10 mouse cellular contexts compared by ENCODE assay signal in the genomic region with DNA sequence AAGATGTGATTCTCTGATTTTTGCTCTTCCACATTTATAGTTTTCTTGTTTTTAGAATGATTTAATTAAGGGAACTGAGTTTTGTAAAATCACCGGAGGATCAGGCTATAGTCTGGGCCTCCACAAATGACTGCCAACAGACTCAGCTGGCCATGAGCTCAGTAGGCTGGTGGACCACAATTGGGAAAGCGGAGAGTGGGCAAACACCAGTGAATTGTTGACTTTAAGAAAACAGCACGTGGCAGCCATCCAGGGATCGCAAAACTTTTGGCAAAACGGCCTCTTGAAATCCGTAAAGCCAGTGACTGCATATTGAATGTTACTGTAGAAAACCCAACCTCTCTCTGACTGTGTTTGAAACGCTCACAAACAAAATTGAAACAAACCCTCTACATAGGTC.
DNase-seq lines count a peak whose midpoint lies in the region; ATAC-seq lines count a peak whose summit lies in the region.
"Had no signal": no experiment of that assay in that cellular context is flagged by ENCODE, and none has a peak within 500 bp of the region (broad histone marks: within the 10 kb centered on the region; RNA-seq: fewer than 3 reads in every experiment).

No protein-coding gene starts in this region.

- intact Hi-C loops in left cerebral cortex, postnatal 25 days (cut with DNase I), result no loop called here

- no peak overlapping the region for H3K9ac ChIP-seq in liver, embryonic 16.5 days (ENCODE audit: low read depth, low read length)
- H3K9ac ChIP-seq in liver, embryonic 12.5 days, result no peak overlapping the region
- no peak overlapping the region for H3K9ac ChIP-seq in limb, embryonic 13.5 days

- H3K9me3 ChIP-seq in liver, embryonic 16.5 days (replicated peaks; ENCODE audit: control insufficient read depth, low read length), result no peaks in the 10 kb centered on the region
- no peaks in the 10 kb centered on the region for H3K9me3 ChIP-seq in liver, embryonic 12.5 days (replicated peaks)
- no peaks in the 10 kb centered on the region for H3K9me3 ChIP-seq in limb, embryonic 13.5 days

- no peak overlapping the region for H3K27ac ChIP-seq in liver, embryonic 16.5 days (ENCODE audit: low read length)
- no peak overlapping the region for H3K27ac ChIP-seq in liver, embryonic 12.5 days
- H3K27ac ChIP-seq in limb, embryonic 13.5 days, result no peak overlapping the region
- H3K27ac ChIP-seq: stomach, postnatal 0 days had no signal

- WGBS in liver, embryonic 16.5 days (ENCODE audit: insufficient replicate concordance), result 57% methylated on average over 7 of the region's 7 CpGs
- WGBS in liver, embryonic 12.5 days (ENCODE audit: insufficient replicate concordance), result 75% methylated on average over 7 of the region's 7 CpGs
- 31% methylated on average over 7 of the region's 7 CpGs for WGBS in limb, embryonic 13.5 days

- H3K4me2 ChIP-seq in liver, embryonic 16.5 days (ENCODE audit: low read depth, low read length), result no peak overlapping the region
- H3K4me2 ChIP-seq in liver, embryonic 12.5 days, result no peak overlapping the region
- peak overlapping the region; percentile 23 for H3K4me2 ChIP-seq in limb, embryonic 13.5 days (replicated peaks)

- no peaks in the 10 kb centered on the region for H3K27me3 ChIP-seq in liver, embryonic 16.5 days (ENCODE audit: control insufficient read depth, insufficient read depth, low read depth, low read length)
- H3K27me3 ChIP-seq in liver, embryonic 12.5 days (replicated peaks), result 0 out of 2 replicates have a peak, but pooled peaks cover 3% of the 10 kb centered on the region
- peaks cover 3% of the 10 kb centered on the region; the same call in 1 of the 2 replicates for H3K27me3 ChIP-seq in limb, embryonic 13.5 days

- H3K4me3 ChIP-seq in liver, embryonic 16.5 days (ENCODE audit: low read depth, low read length), result no peak overlapping the region
- no peak overlapping the region for H3K4me3 ChIP-seq in liver, embryonic 12.5 days
- H3K4me3 ChIP-seq in limb, embryonic 13.5 days, result no peak overlapping the region

- no peaks in the 10 kb centered on the region; the same call in 1 of the 2 replicates for H3K4me1 ChIP-seq in liver, embryonic 16.5 days (ENCODE audit: control insufficient read depth, low read depth, low read length)
- H3K4me1 ChIP-seq in liver, embryonic 12.5 days, result peaks cover 6% of the 10 kb centered on the region
- peaks cover 37% of the 10 kb centered on the region for H3K4me1 ChIP-seq in limb, embryonic 13.5 days

- peak; percentile 59; the same call in 1 of the 2 replicates for ATAC-seq in liver, embryonic 16.5 days (ENCODE audit: low read depth)
- no peak for ATAC-seq in liver, embryonic 12.5 days
- no peak for ATAC-seq in limb, embryonic 13.5 days (ENCODE audit: low FRiP score, low read depth)

- no peaks in the 10 kb centered on the region for H3K36me3 ChIP-seq in liver, embryonic 16.5 days (ENCODE audit: control insufficient read depth, insufficient read depth)
- H3K36me3 ChIP-seq in liver, embryonic 12.5 days, result no peaks in the 10 kb centered on the region
- no peaks in the 10 kb centered on the region; the same call in 1 of the 2 replicates for H3K36me3 ChIP-seq in limb, embryonic 13.5 days

- DNase-seq in gastrocnemius, postnatal 10 days, result peak; percentile 53
- DNase-seq in gastrocnemius, adult 8-10 months (ENCODE audit: low spot score in 2 of 2), result no peak
- DNase-seq in ovary, postnatal 14 days (ENCODE audit: low spot score), result peak; percentile 33
- no peak for DNase-seq in left cerebral cortex, postnatal 25 days (ENCODE audit: low spot score in 2 of 2)
- no peak for DNase-seq in embryo, embryonic 9.5 days (ENCODE audit: extremely low spot score)
- DNase-seq: right cerebral cortex, postnatal 25 days had no signal

Comparison
In these comparisons a context has a peak if more than half of its experiments do, and no peak if none do; other contexts are left out.
1. DNase-seq: peak in gastrocnemius, postnatal 10 days (single experiment) and ovary, postnatal 14 days (single experiment); none in gastrocnemius, adult 8-10 months (0 of 2), left cerebral cortex, postnatal 25 days (0 of 2) and embryo, embryonic 9.5 days (single experiment).